Mouse (Mus musculus) cerebellum, adult 2 months (tissue): Measurements from ENCODE around the gene Tmod4. TPM values are rescaled to one million over a fixed set of nuclear protein-coding genes. Genes with fewer than 3 reads are reported as not detected.
"Not testable (repeated sequence)": the region's sequence is repeated elsewhere in the genome, so short reads cannot be mapped to it uniquely, and the experiment has no call there.

Experiments used
- DNase-seq, 2 experiments: peaks; one replicate each; pipeline ENCODE4 v3.0.0; 2021
- H3K27ac ChIP-seq: fragments of 200-500 bp; 2 replicates; pipeline ENCODE4 v1.5.1; 2012; ENCODE audit warnings: low read length, control low read depth, inconsistent platforms; ENCODE audit not compliant: insufficient read depth
- H3K27me3 ChIP-seq: fragments of 200-500 bp; 2 replicates; pipeline ENCODE4 v1.6.1; 2012; ENCODE audit warnings: inconsistent platforms, mild to moderate bottlenecking, low read length, moderate library complexity; ENCODE audit not compliant: control insufficient read depth, insufficient read depth
- H3K4me1 ChIP-seq: fragments of 200-500 bp; 2 replicates; pipeline ENCODE4 v1.6.1; 2011; ENCODE audit warnings: low read length; ENCODE audit not compliant: control insufficient read depth, insufficient read depth
- H3K4me3 ChIP-seq: fragments of 200-500 bp; replicated peaks from 2 replicates; pipeline ENCODE3; 2011; ENCODE audit warnings: mild to moderate bottlenecking, low read depth, low read length, control low read depth; ENCODE audit not compliant: insufficient read depth
- CTCF ChIP-seq: fragments of 200-500 bp; IDR thresholded peaks from 2 replicates; pipeline ENCODE4 v1.5.1; 2011; ENCODE audit warnings: low read depth, mild to moderate bottlenecking, control low read depth, low read length, moderate library complexity, borderline replicate concordance; ENCODE audit not compliant: insufficient read depth
- POLR2A ChIP-seq: fragments of 200-500 bp; IDR thresholded peaks from 2 replicates; pipeline ENCODE4 v1.6.1; 2011; ENCODE audit warnings: low read length, control low read depth, borderline replicate concordance; ENCODE audit not compliant: insufficient read depth
- WGBS: fragments of 180-500 bp; shearing (Covaris S2); methylation state at CpG from one replicate; pipeline ENCODE4 v1.1.7; 2018; 5-methylcytosine and 5-hydroxymethylcytosine counted together
- polyA plus RNA-seq: library from polyadenylated mRNA; depleted of rRNA; stranded (reverse); fragments of >200 nt; gene quantifications from 2 replicates; pipeline ENCODE4 v1.2.3, GENCODE M21; 2012

The Tmod4 gene
- polyA plus RNA-seq, 1 experiment, result 1.0 TPM

GRCm38 (mm10) chr3:95133176-95133575, 8.9 kb downstream of the Tmod4 start:
- Histone ChIP-seq H3K4me1 (peaks cover 21% of the 10 kb centered on the region), H3K4me3 (peak overlapping the region; percentile 76), H3K27ac (peak overlapping the region; percentile 12; the same call in 1 of the 2 replicates), H3K27me3 (no peaks in the 10 kb centered on the region)
- TF ChIP-seq POLR2A, result no peak
- no peak for TF ChIP-seq CTCF
- peak in 1 of 2 experiments; percentile 20 for DNase-seq
- 54% methylated on average over 11 of the region's 11 CpGs for WGBS

- TF ChIP-seq CTCF, result 0 out of 2 replicates have a peak, but pooled peaks have one; percentile 5
- peak; percentile 48; the same call in 1 of the 2 replicates for TF ChIP-seq POLR2A
- peak within 1 kb of the TSS; percentile 76 for H3K4me3 ChIP-seq
- WGBS, result under 1% methylated on average over 20 of the region's 20 CpGs
- H3K4me1 ChIP-seq, result peaks cover 16% of the 10 kb centered on the region
- H3K27ac ChIP-seq, result peak within 1 kb of the TSS; percentile 12; the same call in 1 of the 2 replicates
- no peaks in the 10 kb centered on the region for H3K27me3 ChIP-seq
- DNase-seq, result peak; percentile 91 to 96
Measured at GRCm38 (mm10) chr3:95133680-95134101, 9.4 kb downstream of the Tmod4 start, which contains the start of the genes Scnm1 and Lysmd1. Scnm1 (minus strand) TSS chr3:95134011. Lysmd1 (plus strand) TSS chr3:95134088.

DNA sequence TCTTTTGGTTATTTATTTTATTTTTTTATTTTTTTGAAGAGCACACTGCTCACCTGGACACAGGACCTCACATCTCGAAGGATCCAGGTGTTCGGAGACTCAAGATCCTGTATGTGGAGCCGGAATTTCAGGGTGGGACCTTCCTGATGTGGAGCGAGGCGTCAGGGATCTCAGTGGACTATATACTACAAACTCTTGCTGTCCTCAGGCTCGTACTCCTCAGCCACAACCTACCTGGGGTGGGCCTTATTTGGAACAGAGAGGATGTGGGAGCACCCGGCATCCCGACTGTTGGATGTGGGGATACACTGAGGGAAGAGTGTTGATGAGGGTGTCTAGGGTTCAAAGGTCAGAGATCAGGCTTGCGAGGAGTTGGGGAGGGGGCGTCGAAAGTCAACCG, 9.9 kb downstream of the Tmod4 start:
- H3K27ac ChIP-seq, H3K4me3 ChIP-seq, DNase-seq, H3K27me3 ChIP-seq: not testable (repeated sequence)
- no CpG with 5 or more reads among the region's 12 CpGs for WGBS
- H3K4me1 ChIP-seq, result peaks cover 11% of the 10 kb centered on the region

DNA sequence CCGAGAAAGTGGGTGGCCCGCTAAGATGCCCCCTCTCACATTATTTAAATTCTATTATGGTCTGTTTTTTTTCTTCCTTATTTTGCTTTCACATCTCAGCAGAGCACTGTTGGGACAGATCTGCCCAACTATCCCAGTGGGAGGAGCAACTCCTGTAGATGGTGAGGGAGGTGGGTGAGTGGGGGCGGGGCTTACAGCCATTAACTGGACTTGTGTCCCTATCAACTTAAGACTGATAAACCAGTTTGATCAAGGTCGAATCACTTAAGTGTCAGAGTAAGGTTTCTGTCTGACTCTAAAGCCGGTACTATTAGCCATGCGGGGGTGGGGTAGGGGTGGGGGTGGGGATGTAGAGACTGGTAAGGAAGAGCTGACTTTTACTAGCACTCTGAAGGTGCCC, 10.7 kb downstream of the Tmod4 start:
- 18% methylated on average over 6 of the region's 6 CpGs for WGBS
- H3K4me3 ChIP-seq, result peak overlapping the region; percentile 46
- no peak overlapping the region for H3K27ac ChIP-seq
- H3K4me1 ChIP-seq, result peaks cover 3% of the 10 kb centered on the region; the same call in 1 of the 2 replicates
- no peaks in the 10 kb centered on the region for H3K27me3 ChIP-seq
- DNase-seq, result peak; percentile 39 to 49
- TF ChIP-seq POLR2A, result no peak
- no peak for TF ChIP-seq CTCF

GRCm38 (mm10) chr3:95135433-95136052, 11.3 kb downstream of the Tmod4 start:
- no peaks in the 10 kb centered on the region for H3K27me3 ChIP-seq
- DNase-seq, result no peak
- TF ChIP-seq CTCF, result no peak
- TF ChIP-seq POLR2A, result no peak
- H3K27ac ChIP-seq, result no peak overlapping the region
- WGBS, result 75% methylated on average over 7 of the region's 7 CpGs
- peaks cover 2% of the 10 kb centered on the region; the same call in 1 of the 2 replicates for H3K4me1 ChIP-seq
- H3K4me3 ChIP-seq, result peak overlapping the region; percentile 13

DNA sequence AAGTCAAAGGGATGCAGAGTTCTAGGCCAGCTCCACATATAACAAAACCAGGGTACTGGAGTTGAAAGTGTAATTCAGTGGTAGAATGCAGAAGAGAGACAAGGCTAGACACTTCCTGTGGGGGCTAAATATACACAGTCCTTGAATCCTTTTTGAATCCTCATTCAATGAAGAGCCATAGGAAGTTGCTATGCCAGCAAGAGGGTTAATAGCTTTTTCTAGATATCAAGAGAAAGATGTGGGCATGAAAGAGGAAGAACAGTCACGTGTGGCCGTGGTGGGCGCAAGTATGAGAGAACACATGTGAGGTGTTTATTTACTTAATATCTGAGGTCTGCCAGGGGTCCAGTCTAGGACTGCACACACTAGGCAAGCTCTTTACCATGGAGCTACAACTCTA, 12.1 kb downstream of the Tmod4 start:
- no peak for DNase-seq
- TF ChIP-seq CTCF, result no peak
- TF ChIP-seq POLR2A, result no peak
- H3K4me3 ChIP-seq, result no peak overlapping the region
- WGBS, result 93% methylated on average over 3 of the region's 3 CpGs
- peaks cover 2% of the 10 kb centered on the region; the same call in 1 of the 2 replicates for H3K4me1 ChIP-seq
- H3K27ac ChIP-seq, result no peak overlapping the region
- no peaks in the 10 kb centered on the region for H3K27me3 ChIP-seq

- 73% methylated on average over 25 of the region's 25 CpGs for WGBS
- Histone ChIP-seq H3K27me3 (no peaks in the 10 kb centered on the region), H3K4me3 (no peak overlapping the region), H3K4me1 (peaks cover 2% of the 10 kb centered on the region; the same call in 1 of the 2 replicates), H3K27ac (no peak overlapping the region)
- DNase-seq, result no peak
- TF ChIP-seq CTCF (no peak), POLR2A (no peak)
Measured at GRCm38 (mm10) chr3:95139586-95140288, 15.5 kb downstream of the Tmod4 start.

DNA sequence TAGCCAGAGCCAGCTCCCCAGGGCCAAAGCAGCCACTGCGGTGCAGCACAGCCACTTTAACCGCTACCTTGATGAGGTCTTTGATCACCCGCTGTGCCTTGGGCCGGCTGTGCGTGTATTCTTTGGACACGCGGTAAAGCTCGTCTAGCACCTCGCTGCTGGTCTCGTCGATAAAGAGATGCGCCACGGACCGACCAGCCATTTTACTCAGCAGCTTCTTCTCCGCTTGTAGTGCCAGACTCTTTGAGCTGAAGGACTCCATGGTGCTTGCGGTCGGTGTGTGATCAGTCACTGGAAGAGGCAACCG, 16.0 kb downstream of the Tmod4 start:
- Histone ChIP-seq H3K4me1 (peaks cover 2% of the 10 kb centered on the region; the same call in 1 of the 2 replicates), H3K4me3 (no peak overlapping the region), H3K27ac (no peak overlapping the region), H3K27me3 (no peaks in the 10 kb centered on the region)
- DNase-seq, result no peak
- TF ChIP-seq CTCF (no peak), POLR2A (no peak)
- WGBS, result 63% methylated on average over 18 of the region's 18 CpGs
